Mouse (Mus musculus) spleen, adult 2 months (tissue): Measurements from ENCODE around the gene Tiam1.

ENCODE experiments used
- CTCF ChIP-seq: fragments of 200-500 bp; IDR thresholded peaks from 2 replicates; pipeline ENCODE4 v1.5.1; 2011; ENCODE audit warnings: mild to moderate bottlenecking, inconsistent platforms; ENCODE audit not compliant: insufficient read depth, insufficient read length, insufficient replicate concordance; ENCODE audit errors: extremely low read depth
- POLR2A ChIP-seq: fragments of 200-500 bp; IDR thresholded peaks from 2 replicates; pipeline ENCODE4 v1.6.1; 2011; ENCODE audit warnings: low read depth, low read length, inconsistent platforms

- TF ChIP-seq POLR2A (no peak), CTCF (no peak)
Observed at GRCm38 (mm10) chr16:89805946-89806345, 337.6 kb downstream of the Tiam1 start.
